Mouse (Mus musculus) CH12.LX (cell line): ENCODE data around the gene Cpne5.

Experiments
- BHLHE40 ChIP-seq: IDR thresholded peaks from 2 replicates; pipeline ENCODE4 v1.6.1; 2011; ENCODE audit warnings: mild to moderate bottlenecking, low read depth, low read length, improper control_type of control experiment
- EP300 ChIP-seq: IDR thresholded peaks from 2 replicates; pipeline ENCODE4 v1.6.1; 2011; ENCODE audit warnings: low read length, improper control_type of control experiment
- ETS1 ChIP-seq: conservative IDR thresholded peaks from 2 replicates; pipeline ENCODE4 v1.6.1; 2012; ENCODE audit warnings: low read depth, mild to moderate bottlenecking, inconsistent platforms, low read length, improper control_type of control experiment, moderate library complexity
- MAFK ChIP-seq: IDR thresholded peaks from 2 replicates; pipeline ENCODE4 v1.6.1; 2011; ENCODE audit warnings: low read length, improper control_type of control experiment; ENCODE audit not compliant: insufficient replicate concordance
- NRF1 ChIP-seq: IDR thresholded peaks from 2 replicates; pipeline ENCODE4 v1.6.1; 2014; ENCODE audit warnings: low read depth, mild to moderate bottlenecking, inconsistent platforms, low read length, improper control_type of control experiment, moderate library complexity
- POLR2A ChIP-seq: IDR thresholded peaks from 2 replicates; pipeline ENCODE4 v1.6.1; 2011; ENCODE audit warnings: low read depth, mild to moderate bottlenecking, improper control_type of control experiment, low read length
- SMC3 ChIP-seq: IDR thresholded peaks from 2 replicates; pipeline ENCODE4 v1.6.1; 2011; ENCODE audit warnings: low read depth, low read length, improper control_type of control experiment
- USF1 ChIP-seq: IDR thresholded peaks from 2 replicates; pipeline ENCODE4 v1.6.1; 2014; ENCODE audit warnings: low read depth, mild to moderate bottlenecking, inconsistent platforms, low read length, improper control_type of control experiment
- USF2 ChIP-seq: conservative IDR thresholded peaks from 2 replicates; pipeline ENCODE4 v1.6.1; 2011; ENCODE audit warnings: low read depth, low read length, improper control_type of control experiment

GRCm38 (mm10) chr17:29263417-29263816 is 25.4 kb upstream of the Cpne5 start:
- TF ChIP-seq ETS1 = no peak
- TF ChIP-seq NRF1 = no peak
- no peak for TF ChIP-seq MAFK
- TF ChIP-seq POLR2A = no peak
- no peak for TF ChIP-seq SMC3
- no peak for TF ChIP-seq USF2
- no peak for TF ChIP-seq BHLHE40
- TF ChIP-seq USF1 = no peak
- TF ChIP-seq EP300 = no peak
